In genomic region chr7:40097094-40097493, GRCm38 (mm10) we compare ENCODE assay signal across 22 mouse cellular contexts.
"Had no signal": no experiment of that assay in that cellular context is flagged by ENCODE, and none has a peak within 500 bp of the region (broad histone marks: within the 10 kb centered on the region; RNA-seq: fewer than 3 reads in every experiment).

No protein-coding gene starts in this region.

- ATAC-seq: hindbrain, embryonic 16.5 days; inflammation-experienced regulatory T-cells, adult 6 months; intestine, embryonic 15.5 days; intestine, postnatal 0 days; liver, embryonic 12.5 days had no signal

- DNase-seq: gastrocnemius, adult 2 months; gastrocnemius, postnatal 10 days; gastrocnemius, postnatal 25 days; heart, adult 18-20 months; heart, postnatal 10 days; heart, postnatal 4 days; kidney, adult 18-20 months; kidney, adult 8-10 months; kidney, postnatal 10 days; kidney, postnatal 25 days; layer of hippocampus, adult 9-11 months; layer of hippocampus, postnatal 36 days; left cerebral cortex, postnatal 4 days had no signal

- H3K27me3 ChIP-seq: heart, embryonic 12.5 days; hindbrain, embryonic 12.5 days; intestine, embryonic 15.5 days; limb, embryonic 13.5 days; limb, embryonic 15.5 days; liver, embryonic 12.5 days had no signal
